Mouse (Mus musculus) skeletal muscle tissue, adult 2 months (tissue): ENCODE measurements around the gene Pvr.

ENCODE experiments used
- DNase-seq: peaks from one replicate; pipeline ENCODE4 v3.0.0-alpha.2; 2012; ENCODE audit warnings: low read depth, low spot score

The Pvr gene

GRCm38 (mm10) chr7:19871943-19872601, 48.9 kb downstream of the Pvr start:
- no peak for DNase-seq

DNA sequence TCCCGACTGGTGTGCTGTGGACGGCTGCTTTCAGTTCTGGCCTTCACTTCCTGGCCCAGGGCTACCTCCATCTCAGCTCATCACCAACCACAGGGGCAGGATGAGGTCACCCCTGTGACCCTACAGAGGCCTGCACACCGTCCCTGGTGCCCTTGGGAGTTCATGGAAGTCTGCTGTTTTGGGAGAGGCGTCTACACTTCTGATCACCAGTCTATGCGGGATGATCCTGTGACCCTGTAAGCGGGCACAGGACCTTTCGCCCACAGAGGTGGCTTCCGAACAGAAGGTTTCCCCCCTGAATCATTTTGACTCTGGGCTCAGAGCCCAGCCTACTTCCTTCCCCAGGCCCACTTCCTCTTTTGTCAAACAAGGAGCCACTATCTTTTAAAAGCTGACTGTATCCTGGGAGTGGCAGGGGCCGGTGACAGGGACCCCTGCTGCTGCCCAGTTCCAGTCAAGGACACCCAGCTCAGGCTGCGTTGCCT, 49.8 kb downstream of the Pvr start:
- peak; percentile 25 for DNase-seq

DNA sequence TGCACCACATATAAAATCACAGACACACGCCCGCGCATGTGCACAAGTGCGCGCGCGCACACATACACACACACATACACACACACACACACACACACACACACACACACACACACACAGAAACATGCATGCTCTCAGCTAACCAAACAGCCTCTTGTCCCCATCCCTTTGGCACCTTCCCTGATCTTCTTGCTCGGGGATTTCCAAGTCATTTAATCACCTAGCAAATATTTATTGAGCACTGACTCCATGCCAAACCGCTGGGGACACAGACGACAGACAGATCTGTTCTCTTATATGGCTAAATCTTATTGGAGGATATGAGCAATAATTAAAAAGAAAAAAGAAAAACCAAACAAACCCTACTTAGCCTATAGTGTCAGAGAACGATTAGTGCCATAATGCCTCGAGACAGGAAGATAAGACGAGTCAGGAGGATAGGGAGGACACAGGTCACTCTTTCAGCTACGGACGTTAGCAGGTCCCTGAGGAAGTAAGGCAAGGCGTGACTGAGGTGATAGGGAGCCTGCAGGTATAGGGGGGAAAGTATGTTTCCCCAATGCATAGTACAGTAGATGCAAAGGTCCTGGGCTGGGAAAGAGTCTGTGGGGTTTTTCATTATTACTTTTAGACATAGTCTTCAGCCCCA, 53.1 kb downstream of the Pvr start:
- DNase-seq = no peak

DNA sequence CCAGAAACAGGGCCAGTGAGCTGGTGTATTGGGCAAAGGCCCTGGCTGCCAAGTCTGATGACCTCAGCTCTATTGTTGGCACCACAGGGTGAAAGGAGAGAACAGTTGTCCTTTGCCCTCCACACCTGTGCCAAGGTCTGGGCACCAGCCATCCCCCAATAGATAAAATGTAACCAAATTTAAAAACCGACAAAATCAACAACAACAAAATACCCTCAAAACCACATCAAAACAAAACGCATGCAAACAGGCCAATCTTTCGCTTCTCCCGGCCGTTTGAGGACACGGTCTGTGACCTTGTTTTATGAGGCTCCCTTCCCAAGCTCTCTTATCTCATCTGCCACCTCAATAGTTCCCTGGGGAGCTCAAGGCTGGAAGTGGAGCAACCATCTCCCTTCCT, 54.5 kb downstream of the Pvr start:
- no peak for DNase-seq

DNA sequence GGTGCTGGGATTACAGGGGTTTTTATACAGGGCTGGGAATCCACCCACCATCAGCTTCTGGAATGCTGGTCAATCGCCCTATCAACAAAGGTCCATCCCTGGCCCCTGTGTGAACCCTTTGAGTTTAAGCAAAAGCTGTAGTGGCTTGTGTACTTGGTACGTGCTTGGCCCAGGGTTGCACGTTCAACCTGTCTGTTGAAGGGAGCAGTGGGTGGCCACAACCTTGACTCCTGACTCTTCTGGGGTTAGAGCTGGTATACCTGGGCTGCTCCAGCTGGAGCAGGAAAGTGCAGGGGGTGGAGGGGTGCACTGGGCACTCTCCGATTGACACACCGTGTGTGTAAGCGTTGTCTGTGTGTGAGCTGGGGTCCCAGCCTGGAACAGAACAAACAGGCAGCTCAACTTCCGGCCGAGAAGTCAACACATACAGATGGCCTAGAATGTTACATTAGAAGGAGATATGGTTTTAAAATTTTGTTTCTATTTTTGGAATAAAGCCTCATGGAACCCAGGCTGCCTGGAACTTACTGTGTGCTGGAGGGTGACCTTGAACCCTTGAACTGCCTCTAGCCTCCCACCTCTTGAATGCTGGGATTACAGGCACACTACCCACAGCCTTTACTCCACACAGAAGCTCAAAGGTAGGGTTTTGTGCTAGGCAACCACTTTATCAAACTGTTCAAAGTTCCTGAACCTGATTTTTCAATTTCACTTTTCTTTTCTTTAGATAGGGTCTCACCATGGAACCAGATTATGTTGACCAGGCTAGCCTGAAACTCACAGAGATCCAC, 55.5 kb downstream of the Pvr start:
- no peak for DNase-seq

- DNase-seq = no peak
Measured at GRCm38 (mm10) chr7:19864241-19864640, 56.7 kb downstream of the Pvr start.

DNA sequence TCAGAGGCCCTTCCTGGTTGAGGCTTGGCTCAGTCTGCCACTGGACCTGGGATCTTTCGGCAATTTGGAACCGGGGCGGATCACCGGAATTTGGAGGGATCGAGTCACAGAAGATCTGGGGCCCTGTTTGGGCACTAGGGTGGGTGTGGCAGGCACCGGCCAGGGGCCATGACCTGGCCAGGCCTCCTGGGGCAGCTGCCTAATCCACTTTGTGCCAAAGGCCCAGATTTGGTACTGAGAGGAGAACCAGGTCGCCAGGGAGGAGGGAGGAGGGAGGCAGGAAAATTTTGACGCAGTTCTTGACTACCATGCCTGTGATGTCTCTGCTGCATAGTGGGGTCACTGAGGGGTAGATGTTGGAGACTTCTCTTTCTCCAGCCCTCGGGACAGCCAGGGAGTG, 59.8 kb downstream of the Pvr start, which contains the start of gene Ceacam16:
Gene Ceacam16, minus strand, starts transcription at position 101 of the 400 bp plus-strand sequence.
- no peak for DNase-seq

- DNase-seq = no peak
Measured at GRCm38 (mm10) chr7:19859740-19860139, 61.2 kb downstream of the Pvr start.

DNA sequence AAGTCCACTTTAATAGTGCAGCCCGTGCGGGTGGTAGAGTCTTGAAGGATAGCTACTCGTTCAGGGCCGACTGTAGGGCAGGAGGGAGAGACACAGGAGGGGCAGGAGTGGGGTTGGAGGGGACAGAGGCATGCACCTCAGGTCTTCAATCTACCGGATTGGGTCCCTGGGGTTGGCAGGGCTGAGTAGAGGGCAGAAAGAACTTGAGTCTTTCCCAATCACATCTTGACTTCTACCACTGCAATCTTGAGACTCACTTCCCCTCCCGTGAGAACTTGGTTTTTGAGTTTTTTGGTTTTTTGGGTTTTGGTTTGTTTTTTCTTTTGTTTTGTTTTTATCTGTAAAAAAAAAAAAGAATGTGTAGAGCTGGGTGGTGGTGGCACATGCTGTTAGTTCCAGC, 64.7 kb downstream of the Pvr start:
- no peak for DNase-seq

DNA sequence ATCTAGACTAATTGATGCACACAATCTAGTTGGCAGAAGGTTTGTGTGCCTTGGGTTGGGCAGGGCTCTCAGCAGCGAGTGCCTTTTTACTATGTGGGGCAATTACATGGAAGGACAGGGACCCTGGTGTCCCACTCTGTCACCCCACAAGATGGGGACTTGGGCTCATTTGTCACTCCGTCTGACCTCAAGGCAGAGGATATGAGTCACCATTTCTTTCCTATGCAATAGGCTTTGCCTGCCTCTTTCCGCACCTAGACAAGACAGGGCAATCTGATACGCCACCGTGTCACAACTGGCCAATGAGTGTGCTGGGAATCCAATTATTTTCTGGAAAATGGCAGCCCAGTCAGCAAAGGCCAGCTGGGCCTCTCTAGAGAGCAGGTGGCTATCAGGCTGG, 65.3 kb downstream of the Pvr start:
- no peak for DNase-seq
